ENCODE assay signal across 29 mouse cellular contexts in genomic region chr3:83424267-83424666, GRCm38 (mm10).
DNase-seq lines count a peak whose midpoint lies in the region.
"Had no signal": no experiment of that assay in that cellular context is flagged by ENCODE, and none has a peak within 500 bp of the region (broad histone marks: within the 10 kb centered on the region; RNA-seq: fewer than 3 reads in every experiment).

No protein-coding gene starts in this region.

- DNase-seq in adrenal gland, adult 2 months = peak; percentile 11
- DNase-seq in adrenal gland, postnatal 4 days (ENCODE audit: low spot score in 2 of 2) = no peak
- DNase-seq in heart, adult 11 months = peak; percentile 89
- no peak for DNase-seq in heart, embryonic 10.5 days (ENCODE audit: low spot score)
- DNase-seq in ovary, postnatal 36 days (ENCODE audit: low spot score) = peak; percentile 7
- DNase-seq in ovary, postnatal 10 days (ENCODE audit: low spot score) = no peak
- DNase-seq in left cerebral cortex, adult 9 months (ENCODE audit: low spot score in 2 of 2) = no peak
- DNase-seq in lung, postnatal 25 days (ENCODE audit: low spot score) = no peak
- DNase-seq: cerebellum, adult 11 months; cerebellum, adult 9-10 months; cerebellum, postnatal 36 days; kidney, adult 8-10 months; kidney, postnatal 10 days; layer of hippocampus, postnatal 36 days; lung, adult 2 months; lung, postnatal 10 days; right cerebral cortex, postnatal 4 days; thymus, adult 18-20 months; thymus, postnatal 25 days had no signal

- H3K27me3 ChIP-seq in heart, embryonic 10.5 days (ENCODE audit: insufficient read depth, poor library complexity, severe bottlenecking) = no peaks in the 10 kb centered on the region
- H3K27me3 ChIP-seq: CH12.LX; hindbrain, embryonic 13.5 days; limb, embryonic 15.5 days; midbrain, embryonic 15.5 days; neural tube, embryonic 15.5 days had no signal

- no peak overlapping the region for H3K4me3 ChIP-seq in heart, embryonic 10.5 days
- H3K4me3 ChIP-seq: forebrain, embryonic 10.5 days; gastrocnemius, adult 2 months; hindbrain, embryonic 13.5 days; limb, embryonic 10.5 days; limb, embryonic 15.5 days; midbrain, embryonic 15.5 days; neural tube, embryonic 15.5 days had no signal

- H3K36me3 ChIP-seq in heart, embryonic 10.5 days = no peaks in the 10 kb centered on the region
- H3K36me3 ChIP-seq: forebrain, embryonic 10.5 days; hindbrain, embryonic 13.5 days; limb, embryonic 10.5 days; limb, embryonic 15.5 days; midbrain, embryonic 15.5 days; neural tube, embryonic 15.5 days had no signal

- H3K9me3 ChIP-seq in heart, embryonic 10.5 days = no peaks in the 10 kb centered on the region
- H3K9me3 ChIP-seq: forebrain, embryonic 10.5 days; hindbrain, embryonic 13.5 days; limb, embryonic 10.5 days; limb, embryonic 15.5 days; midbrain, embryonic 15.5 days; neural tube, embryonic 15.5 days had no signal

- 56% methylated on average over 7 of the region's 7 CpGs for WGBS in heart, embryonic 10.5 days

- H3K27ac ChIP-seq in heart, embryonic 10.5 days = no peak overlapping the region
- H3K27ac ChIP-seq: forebrain, embryonic 10.5 days; gastrocnemius, adult 2 months; hindbrain, embryonic 13.5 days; limb, embryonic 10.5 days; limb, embryonic 15.5 days; liver, embryonic 14.5 days; midbrain, embryonic 15.5 days; neural tube, embryonic 15.5 days; stomach, postnatal 0 days had no signal

- no peaks in the 10 kb centered on the region for H3K4me1 ChIP-seq in heart, embryonic 10.5 days
- H3K4me1 ChIP-seq: forebrain, embryonic 10.5 days; hindbrain, embryonic 13.5 days; limb, embryonic 10.5 days; limb, embryonic 15.5 days; midbrain, embryonic 15.5 days; neural tube, embryonic 15.5 days had no signal

Comparison
In these comparisons a context has a peak if more than half of its experiments do, and no peak if none do; other contexts are left out.
1. DNase-seq: peak in adrenal gland, adult 2 months (single experiment), heart, adult 11 months (single experiment) and ovary, postnatal 36 days (single experiment); none in adrenal gland, postnatal 4 days (0 of 2), heart, embryonic 10.5 days (single experiment), ovary, postnatal 10 days (single experiment), left cerebral cortex, adult 9 months (0 of 2) and lung, postnatal 25 days (single experiment).